Mouse (Mus musculus) T-helper 2 cell (primary cell): ENCODE measurements at regions not wholly inside any gene's neighbourhood (a gene's known extent, or its start where the extent isn't known, plus 50 kb on each side); places are given as distances from the start of the nearest gene placed in this dataset.
"Not testable (repeated sequence)": the region's sequence is repeated elsewhere in the genome, so short reads cannot be mapped to it uniquely, and the experiment has no call there.

Experiments used
- in situ Hi-C: fragments of 300-600 bp; cut with MboI, MseI; formaldehyde crosslinking; loops from one replicate; pipeline ENCODE4 v1.15.1; 2025; ENCODE audit warnings: high pct_unique_total_duplicates

- in situ Hi-C loops, result no loop called here
Measured at GRCm38 (mm10) chr10:99320797-99321196, 57.8 kb downstream of the Dusp6 start.

DNA sequence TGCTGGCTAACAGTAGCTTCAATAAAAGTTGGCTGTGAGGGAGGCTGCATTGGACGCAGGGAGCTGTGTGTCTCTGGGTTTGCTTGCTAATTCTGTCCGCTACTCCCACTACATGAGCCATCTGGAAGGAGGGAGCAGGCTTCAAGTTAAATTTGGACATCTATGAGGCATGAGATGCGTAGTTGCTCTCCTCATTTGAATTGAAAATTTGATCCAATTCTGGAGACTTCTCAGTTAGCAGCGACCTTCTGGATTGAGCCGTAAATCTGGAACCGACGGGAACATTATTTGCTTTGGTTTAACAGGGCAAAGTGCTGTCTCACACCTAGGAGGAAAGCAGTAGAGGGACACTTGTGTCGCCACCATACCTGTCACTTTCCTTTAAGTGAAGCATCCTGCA lies 60.3 kb downstream of the Dusp6 start:
- in situ Hi-C loops, result no loop called here

GRCm38 (mm10) chr10:99327501-99327900 lies 64.5 kb downstream of the Dusp6 start:
- in situ Hi-C loops, result no loop called here

DNA sequence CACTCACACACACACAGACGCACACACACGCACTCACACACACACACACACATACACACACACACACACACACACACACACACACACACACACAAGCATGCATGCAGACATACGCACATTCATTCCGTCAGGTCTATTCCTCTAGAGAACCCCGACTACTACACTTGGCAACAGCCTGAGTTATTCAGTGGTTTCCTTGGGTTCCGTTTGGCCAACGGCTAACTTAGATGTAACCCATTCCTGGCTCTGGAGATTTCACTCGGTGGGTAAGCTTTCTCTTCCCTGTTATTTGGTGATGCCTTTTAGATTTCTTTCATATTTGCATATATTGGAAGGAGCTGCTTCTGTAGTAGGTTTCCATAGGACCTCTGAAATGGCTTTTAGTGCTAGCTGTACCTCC lies 65.5 kb downstream of the Dusp6 start:
- in situ Hi-C loops, result no loop called here

GRCm38 (mm10) chr10:99329469-99329868 lies 66.4 kb downstream of the Dusp6 start:
- in situ Hi-C loops, result no loop called here

GRCm38 (mm10) chr10:99330519-99330918 lies 67.5 kb downstream of the Dusp6 start:
- in situ Hi-C loops, result no loop called here

- in situ Hi-C loops, result no loop called here
Measured at GRCm38 (mm10) chr10:99331876-99332275, 68.8 kb downstream of the Dusp6 start.

DNA sequence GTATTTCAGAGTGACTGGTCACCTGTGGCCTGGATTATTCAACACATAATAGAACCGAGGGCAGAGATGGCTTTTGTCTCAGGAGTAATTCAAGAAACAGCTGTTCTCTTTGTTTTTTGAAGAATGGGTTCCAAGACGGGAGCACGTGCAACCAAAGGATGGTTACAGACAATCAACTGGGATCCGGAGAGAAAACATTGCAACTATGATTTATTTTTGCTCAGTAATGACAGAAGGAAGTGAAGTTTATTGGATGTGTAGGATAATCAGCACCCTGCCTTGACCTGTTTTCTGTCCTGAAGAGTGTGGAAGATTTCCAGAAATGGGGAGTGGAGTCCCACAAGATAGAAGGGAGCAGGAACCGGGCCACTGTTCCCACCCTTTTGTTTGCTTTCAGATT lies 70.8 kb downstream of the Dusp6 start:
- in situ Hi-C loops, result no loop called here

- in situ Hi-C loops, result no loop called here
Measured at GRCm38 (mm10) chr10:99336091-99336490, 73.1 kb downstream of the Dusp6 start.

- in situ Hi-C loops, result not testable (repeated sequence)
Measured at GRCm38 (mm10) chr10:99338790-99339189, 75.8 kb downstream of the Dusp6 start.

DNA sequence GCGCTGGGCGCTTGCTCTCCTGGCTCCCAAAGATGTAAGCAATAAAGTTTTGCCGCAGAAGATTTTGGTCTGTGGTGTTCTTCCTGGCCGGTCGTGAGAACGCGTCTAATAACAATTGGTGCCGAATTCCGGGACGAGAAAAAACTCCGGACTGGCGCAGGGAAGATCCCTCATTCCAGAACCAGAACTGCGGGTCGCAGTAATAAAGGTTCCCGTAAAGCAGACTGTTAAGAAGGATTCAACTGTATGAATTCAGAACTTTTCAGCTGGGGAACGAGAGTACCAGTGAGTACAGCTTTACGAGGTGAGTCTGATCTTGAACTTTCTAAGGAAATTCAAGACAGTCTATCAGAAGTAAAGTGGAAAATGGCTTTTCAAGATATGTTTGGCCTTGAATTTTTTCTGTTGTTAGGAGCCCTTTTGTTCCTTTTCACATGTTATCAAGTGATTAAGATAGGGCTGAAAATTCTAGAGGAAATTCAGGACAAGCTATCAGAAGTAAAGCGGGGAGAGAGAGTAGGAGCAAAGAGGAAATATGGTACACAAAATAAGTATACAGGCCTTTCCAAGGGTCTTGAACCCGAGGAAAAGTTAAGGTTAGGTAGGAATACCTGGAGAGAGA lies 76.4 kb downstream of the Dusp6 start:
- in situ Hi-C loops, result not testable (repeated sequence)

DNA sequence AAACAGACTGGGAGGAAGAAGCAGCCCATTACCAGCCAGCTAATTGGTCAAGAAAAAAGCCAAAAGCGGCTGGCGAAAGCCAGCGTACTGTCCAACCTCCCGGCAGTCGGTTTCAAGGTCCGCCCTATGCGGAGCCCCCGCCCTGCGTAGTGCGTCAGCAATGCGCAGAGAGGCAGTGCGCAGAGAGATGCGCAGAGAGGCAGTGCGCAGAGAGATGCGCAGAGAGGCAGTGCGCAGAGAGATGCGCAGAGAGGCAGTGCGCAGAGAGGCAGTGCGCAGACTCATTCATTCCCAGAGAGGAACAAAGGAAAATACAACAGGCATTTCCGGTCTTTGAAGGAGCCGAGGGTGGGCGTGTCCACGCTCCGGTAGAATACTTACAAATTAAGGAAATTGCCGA lies 77.0 kb downstream of the Dusp6 start:
- in situ Hi-C loops, result not testable (repeated sequence)

DNA sequence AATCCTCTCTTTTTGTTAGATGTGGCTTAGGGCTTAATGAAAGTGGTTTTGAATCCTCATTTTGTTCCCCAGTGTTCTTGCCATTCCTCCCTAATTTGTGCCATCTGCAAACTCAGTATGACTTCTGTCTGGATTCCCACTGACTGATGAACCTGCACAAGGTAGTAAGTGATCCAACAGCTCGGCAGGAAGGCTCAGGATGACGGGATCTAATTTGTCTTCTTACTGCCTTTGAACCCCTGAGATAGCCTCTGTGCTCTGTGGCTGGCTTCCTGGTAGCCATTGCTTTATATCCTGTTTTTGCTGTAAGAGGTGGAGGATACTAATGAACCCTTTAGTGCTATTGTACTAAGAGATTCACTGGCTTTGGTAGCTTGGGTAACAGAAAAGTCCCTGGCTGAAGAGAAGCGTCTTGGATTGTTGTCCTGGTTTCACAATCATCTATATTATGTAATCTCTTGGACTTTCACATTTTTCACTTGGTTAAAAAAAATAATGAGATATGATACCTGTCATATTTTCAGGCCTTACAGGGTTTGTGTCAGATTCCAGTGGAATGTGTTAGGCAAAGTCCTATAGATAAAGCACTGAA lies 86.2 kb downstream of the Dusp6 start:
- in situ Hi-C loops, result no loop called here

DNA sequence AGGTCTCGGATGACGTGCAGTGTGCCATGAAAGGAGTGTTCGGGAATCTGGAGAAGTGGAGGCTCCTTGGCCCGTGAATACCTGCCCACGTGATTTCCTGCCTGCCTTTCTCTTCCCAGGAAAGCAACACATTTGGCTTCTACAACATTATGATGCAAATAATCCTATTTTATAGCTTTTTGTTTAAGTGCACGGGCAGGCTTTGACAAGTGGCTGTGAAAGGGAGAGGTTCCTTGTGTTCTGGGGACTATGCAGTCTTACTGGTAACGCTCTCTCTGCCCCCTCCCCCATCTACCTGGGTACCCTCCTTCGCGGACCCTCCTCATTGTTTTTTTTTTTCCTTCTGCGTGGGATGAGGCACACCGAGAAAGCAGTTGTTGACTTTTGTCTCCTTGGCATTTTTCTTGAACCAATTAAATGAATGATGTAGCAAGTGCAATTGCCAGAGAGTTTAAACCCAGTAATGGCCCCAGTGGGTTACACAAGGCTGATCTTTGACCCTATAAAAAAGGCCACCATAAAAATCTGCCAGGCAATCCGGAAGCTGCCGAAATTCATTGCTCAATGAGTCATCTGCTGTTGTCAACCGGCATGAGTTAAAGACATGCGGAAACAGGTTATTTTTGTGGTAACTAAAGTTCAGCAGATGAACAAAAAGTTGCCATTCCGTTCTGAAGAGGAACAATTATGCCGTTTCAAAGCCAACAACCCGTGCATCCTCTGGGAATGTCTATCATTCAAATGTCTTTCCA lies 90.7 kb downstream of the Dusp6 start:
- in situ Hi-C loops, result no loop called here

DNA sequence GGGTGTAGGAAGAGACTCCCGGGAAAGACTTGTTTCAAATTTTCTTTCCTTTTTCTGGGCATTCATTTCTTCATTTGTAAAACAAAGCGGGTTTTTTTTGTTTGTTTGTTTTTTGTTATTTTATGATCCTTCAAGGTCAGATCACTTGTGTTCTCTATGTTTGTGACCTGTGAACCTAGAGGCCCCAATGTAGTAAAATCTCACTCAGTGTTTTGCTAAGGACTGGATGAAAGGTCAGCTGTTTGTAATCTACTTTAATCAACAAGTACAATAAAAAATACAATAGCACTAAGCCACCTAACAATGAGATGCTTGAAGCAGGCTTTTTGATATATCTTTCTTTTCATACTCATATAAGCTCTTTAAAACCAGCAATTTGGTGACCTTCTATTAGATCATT lies 91.3 kb downstream of the Dusp6 start:
- in situ Hi-C loops, result no loop called here

DNA sequence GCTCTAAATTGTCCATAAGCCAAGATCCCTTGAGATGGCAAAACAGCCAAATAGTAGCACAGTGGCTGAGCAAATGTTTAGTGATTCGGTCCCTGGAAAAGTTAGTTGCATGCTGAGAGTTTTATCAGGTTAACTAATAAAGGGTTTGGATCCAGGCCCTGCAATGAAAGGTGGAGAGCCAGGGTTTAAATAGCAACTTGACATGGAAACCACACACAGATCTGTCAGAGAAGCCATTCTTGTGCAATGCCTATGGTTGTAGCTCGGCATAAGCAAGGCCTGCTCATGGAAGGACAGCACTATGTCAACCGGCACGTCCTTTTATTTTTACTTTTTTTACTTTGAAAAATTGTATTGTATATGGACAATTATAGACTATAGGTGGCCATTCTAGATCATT lies 92.3 kb downstream of the Dusp6 start:
- in situ Hi-C loops, result no loop called here

DNA sequence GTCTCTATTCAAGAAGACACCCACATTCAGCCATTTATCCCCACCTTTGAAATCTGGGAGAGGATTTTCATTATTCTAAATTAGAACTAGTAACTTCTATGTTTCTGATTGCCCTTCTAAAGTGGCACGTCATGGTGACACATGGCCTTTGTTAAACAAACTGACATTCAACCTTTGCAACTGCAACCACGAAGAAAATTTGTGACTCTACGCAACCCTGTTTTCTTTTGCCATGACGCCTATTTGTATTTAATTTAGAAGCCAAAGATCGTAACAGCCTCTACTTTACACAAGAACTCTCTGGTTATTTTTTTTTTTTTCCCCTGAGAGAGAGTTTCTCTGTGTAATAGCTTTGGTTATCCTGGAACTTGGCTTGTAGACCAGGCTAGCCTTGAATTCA lies 93.2 kb downstream of the Dusp6 start:
- in situ Hi-C loops, result no loop called here

- in situ Hi-C loops, result no loop called here
Measured at GRCm38 (mm10) chr10:99356883-99357282, 93.9 kb downstream of the Dusp6 start.

DNA sequence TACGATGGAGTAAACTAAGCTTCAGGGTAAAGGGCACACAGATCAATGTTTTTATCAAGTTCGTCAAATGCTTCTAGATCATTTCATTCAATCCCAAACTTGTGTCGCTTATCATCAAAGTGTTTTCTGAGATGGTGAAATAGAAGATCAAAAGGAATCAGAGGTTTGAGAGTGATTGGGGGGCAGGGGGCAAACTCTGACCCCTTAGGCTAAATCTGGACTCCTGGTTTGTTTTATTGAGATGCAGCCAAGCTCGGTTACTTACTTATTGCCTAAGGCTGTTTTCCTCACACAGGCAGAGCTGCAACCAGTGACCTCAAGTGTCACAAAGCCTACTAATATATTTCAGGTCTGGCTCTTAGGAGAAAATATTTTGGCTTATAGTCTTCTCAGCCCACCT lies 94.3 kb downstream of the Dusp6 start:
- in situ Hi-C loops, result no loop called here

GRCm38 (mm10) chr10:99358256-99358655 lies 95.2 kb downstream of the Dusp6 start:
- in situ Hi-C loops, result no loop called here

- in situ Hi-C loops, result no loop called here
Measured at GRCm38 (mm10) chr10:99359439-99359866, 96.4 kb downstream of the Dusp6 start.

- in situ Hi-C loops, result not testable (repeated sequence)
Measured at GRCm38 (mm10) chr10:99360601-99361000, 97.6 kb downstream of the Dusp6 start.

GRCm38 (mm10) chr10:99366162-99366561 lies 103.1 kb downstream of the Dusp6 start:
- in situ Hi-C loops, result no loop called here
